Mouse (Mus musculus) stomach, postnatal 0 days (tissue): ENCODE results near the gene Gm12184. TPM values are rescaled to one million over a fixed set of nuclear protein-coding genes. Genes with fewer than 3 reads are reported as not detected.

Experiments used
- ATAC-seq: fragments of 200-750 bp; cut with Nextera tagmentation; 2 replicates; pipeline ENCODE4 v1.8.0; 2017; ENCODE audit not compliant: low FRiP score, low TSS enrichment
- DNase-seq: peaks from one replicate; pipeline ENCODE4 v3.0.0-alpha.2; 2016; ENCODE audit warnings: low spot score
- H3K27ac ChIP-seq: fragments of 300-500 bp; sonication (generic); replicated peaks from 2 replicates; pipeline ENCODE4 v1.5.1; 2014; ENCODE audit warnings: mild to moderate bottlenecking, control low read depth
- H3K27me3 ChIP-seq: fragments of 300-500 bp; sonication (generic); 2 replicates; pipeline ENCODE4 v1.6.1; 2014; ENCODE audit warnings: low read length; ENCODE audit not compliant: control insufficient read depth, insufficient read depth
- H3K36me3 ChIP-seq: fragments of 300-500 bp; sonication (generic); 2 replicates; pipeline ENCODE4 v1.6.1; 2014; ENCODE audit warnings: low read length, mixed read lengths; ENCODE audit not compliant: control insufficient read depth, insufficient read depth
- H3K4me1 ChIP-seq: fragments of 300-500 bp; sonication (generic); replicated peaks from 2 replicates; pipeline ENCODE4 v1.6.1; 2014; ENCODE audit warnings: antibody characterized with exemption; ENCODE audit not compliant: control insufficient read depth, insufficient read depth
- H3K4me2 ChIP-seq: fragments of 300-500 bp; sonication (generic); replicated peaks from 2 replicates; pipeline ENCODE4 v1.6.1; 2014; ENCODE audit warnings: low read depth, mild to moderate bottlenecking, control low read depth, moderate library complexity
- H3K4me3 ChIP-seq: fragments of 300-500 bp; sonication (generic); 2 replicates; pipeline ENCODE4 v1.5.1; 2014; ENCODE audit warnings: low read depth, low read length, control low read depth
- H3K9ac ChIP-seq: fragments of 300-500 bp; sonication (generic); 2 replicates; pipeline ENCODE4 v1.6.1; 2014; ENCODE audit warnings: mild to moderate bottlenecking, low read length, control low read depth, mixed read lengths
- H3K9me3 ChIP-seq: fragments of 300-500 bp; sonication (generic); 2 replicates; pipeline ENCODE4 v1.6.1; 2016; ENCODE audit warnings: low read length; ENCODE audit not compliant: control insufficient read depth
- CTCF ChIP-seq: IDR thresholded peaks from 2 replicates; pipeline ENCODE4 v1.5.1; 2016; ENCODE audit warnings: antibody characterized with exemption, low read depth, mild to moderate bottlenecking, moderate library complexity
- EP300 ChIP-seq: optimal IDR thresholded peaks from 2 replicates; pipeline ENCODE3; 2016; ENCODE audit warnings: antibody characterized with exemption
- WGBS: fragments of 180-500 bp; shearing (Covaris S2); extraction: QIAGEN DNeasy Blood & Tissue Kit; methylation state at CpG from one replicate; pipeline ENCODE4 v1.1.7; 2014; 5-methylcytosine and 5-hydroxymethylcytosine counted together
- polyA plus RNA-seq: library from polyadenylated mRNA; unstranded; fragments of >200 nt; fragmentation: Nextera tagmentation; extraction: Ambion mirVana; gene quantifications from 2 replicates; pipeline ENCODE4 v1.2.1, GENCODE M21; 2015

The Gm12184 gene
- polyA plus RNA-seq, 1 experiment from 2014 or later: 5.0 TPM

GRCm38 (mm10) chr11:48804922-48805321 is 21.5 kb downstream of the Gm12184 start:
- H3K4me2 ChIP-seq: no peak overlapping the region
- no peak overlapping the region for H3K27ac ChIP-seq
- no peaks in the 10 kb centered on the region for H3K9me3 ChIP-seq
- ATAC-seq: no peak
- WGBS: 86% methylated on average over 2 of the region's 2 CpGs
- H3K27me3 ChIP-seq: no peaks in the 10 kb centered on the region
- DNase-seq: no peak
- no peak overlapping the region for H3K4me3 ChIP-seq
- TF ChIP-seq CTCF: no peak
- no peak for TF ChIP-seq EP300
- no peaks in the 10 kb centered on the region for H3K4me1 ChIP-seq
- no peak overlapping the region for H3K9ac ChIP-seq
- H3K36me3 ChIP-seq: peaks cover 45% of the 10 kb centered on the region

GRCm38 (mm10) chr11:48803988-48804387 is 22.5 kb downstream of the Gm12184 start:
- Histone ChIP-seq H3K9ac (no peak overlapping the region), H3K9me3 (no peaks in the 10 kb centered on the region), H3K4me3 (no peak overlapping the region), H3K36me3 (peaks cover 42% of the 10 kb centered on the region), H3K4me2 (no peak overlapping the region), H3K27ac (no peak overlapping the region), H3K4me1 (no peaks in the 10 kb centered on the region), H3K27me3 (no peaks in the 10 kb centered on the region)
- TF ChIP-seq CTCF: no peak
- TF ChIP-seq EP300: no peak
- WGBS: 96% methylated on average over 2 of the region's 2 CpGs
- ATAC-seq (no peak), DNase-seq (no peak)

GRCm38 (mm10) chr11:48801831-48802772 is 24.4 kb downstream of the Gm12184 start:
- H3K4me3 ChIP-seq: peak overlapping the region; percentile 76
- peak overlapping the region; percentile 92 for H3K9ac ChIP-seq
- H3K27ac ChIP-seq: no peak overlapping the region
- H3K36me3 ChIP-seq: peaks cover 30% of the 10 kb centered on the region
- TF ChIP-seq CTCF (no peak), EP300 (no peak)
- H3K9me3 ChIP-seq: no peaks in the 10 kb centered on the region
- 64% methylated on average over 17 of the region's 17 CpGs for WGBS
- ATAC-seq (no peak), DNase-seq (no peak)
- H3K27me3 ChIP-seq: no peaks in the 10 kb centered on the region
- peak overlapping the region; percentile 86 for H3K4me2 ChIP-seq
- H3K4me1 ChIP-seq: no peaks in the 10 kb centered on the region

- peak within 1 kb of the TSS; percentile 95 for H3K27ac ChIP-seq
- peak; percentile 91 for ATAC-seq
- TF ChIP-seq EP300 (peak; percentile 51), CTCF (no peak)
- H3K36me3 ChIP-seq: peaks cover 19% of the 10 kb centered on the region
- no peaks in the 10 kb centered on the region for H3K27me3 ChIP-seq
- peak within 1 kb of the TSS; percentile 76 for H3K4me3 ChIP-seq
- DNase-seq: peak; percentile 91
- under 1% methylated on average over 47 of the region's 47 CpGs for WGBS
- no peaks in the 10 kb centered on the region for H3K4me1 ChIP-seq
- peak within 1 kb of the TSS; percentile 86 for H3K4me2 ChIP-seq
- peak within 1 kb of the TSS; percentile 92 for H3K9ac ChIP-seq
- H3K9me3 ChIP-seq: no peaks in the 10 kb centered on the region
These were observed 26.3 kb downstream of the Gm12184 start, which contains the start of gene Rack1 for GRCm38 (mm10) chr11:48799921-48800701. Rack1 (plus strand) TSS chr11:48800332.

- 4% methylated on average over 18 of the region's 18 CpGs for WGBS
- Histone ChIP-seq H3K27me3 (no peaks in the 10 kb centered on the region), H3K27ac (peak overlapping the region; percentile 95), H3K9ac (peak overlapping the region; percentile 92), H3K4me3 (peak overlapping the region; percentile 76), H3K4me1 (no peaks in the 10 kb centered on the region), H3K9me3 (no peaks in the 10 kb centered on the region), H3K4me2 (peak overlapping the region; percentile 86), H3K36me3 (peaks cover 15% of the 10 kb centered on the region)
- DNase-seq: no peak
- ATAC-seq: peak; percentile 9; the same call in 1 of the 2 replicates
- TF ChIP-seq CTCF (no peak), EP300 (no peak)
These were observed 27.2 kb downstream of the Gm12184 start for GRCm38 (mm10) chr11:48798984-48799920.
